Mouse (Mus musculus) hindbrain, embryonic 16.5 days (tissue): Measurements from ENCODE around the gene Gm43552. TPM values are rescaled to one million over a fixed set of nuclear protein-coding genes. Genes with fewer than 3 reads are reported as not detected.
"Not testable (repeated sequence)": the region's sequence is repeated elsewhere in the genome, so short reads cannot be mapped to it uniquely, and the experiment has no call there.

Experiments
- ATAC-seq: fragments of 200-750 bp; cut with Nextera tagmentation; 2 replicates; pipeline ENCODE4 v1.8.0; 2017; ENCODE audit warnings: moderate TSS enrichment, moderate library complexity
- H3K27ac ChIP-seq: fragments of 300-500 bp; sonication (generic); 2 replicates; pipeline ENCODE4 v1.5.1; 2014; ENCODE audit warnings: low read depth, mild to moderate bottlenecking, control low read depth, low read length, moderate library complexity
- H3K27me3 ChIP-seq: fragments of 300-500 bp; sonication (generic); replicated peaks from 2 replicates; pipeline ENCODE4 v1.6.1; 2014; ENCODE audit warnings: low read length; ENCODE audit not compliant: control insufficient read depth, insufficient read depth
- H3K36me3 ChIP-seq: fragments of 300-500 bp; sonication (generic); 2 replicates; pipeline ENCODE4 v1.6.1; 2014; ENCODE audit warnings: mild to moderate bottlenecking, low read length, moderate library complexity, mixed read lengths; ENCODE audit not compliant: control insufficient read depth, insufficient read depth
- H3K4me1 ChIP-seq: fragments of 300-500 bp; sonication (generic); 2 replicates; pipeline ENCODE4 v1.6.1; 2014; ENCODE audit warnings: low read depth, low read length; ENCODE audit not compliant: control insufficient read depth, insufficient read depth
- H3K4me2 ChIP-seq: fragments of 300-500 bp; sonication (generic); 2 replicates; pipeline ENCODE4 v1.6.1; 2014; ENCODE audit warnings: mild to moderate bottlenecking, low read length, control low read depth, moderate library complexity
- H3K4me3 ChIP-seq: fragments of 300-500 bp; sonication (generic); 2 replicates; pipeline ENCODE4 v1.5.1; 2014; ENCODE audit warnings: mild to moderate bottlenecking, low read length, control low read depth, moderate library complexity
- H3K9ac ChIP-seq: fragments of 300-500 bp; sonication (generic); 2 replicates; pipeline ENCODE4 v1.6.1; 2014; ENCODE audit warnings: low read depth, mild to moderate bottlenecking, control low read depth, low read length, moderate library complexity
- H3K9me3 ChIP-seq: fragments of 300-500 bp; sonication (generic); 2 replicates; pipeline ENCODE4 v1.6.1; 2014; ENCODE audit warnings: mild to moderate bottlenecking, low read length, moderate library complexity; ENCODE audit not compliant: control insufficient read depth
- WGBS: fragments of 180-500 bp; shearing (Covaris S2); extraction: QIAGEN DNeasy Blood & Tissue Kit; methylation state at CpG from one replicate; pipeline ENCODE4 v1.1.7; 2014; 5-methylcytosine and 5-hydroxymethylcytosine counted together
- polyA plus RNA-seq: library from polyadenylated mRNA; unstranded; fragments of >200 nt; fragmentation: Nextera tagmentation; extraction: Ambion mirVana; gene quantifications from 2 replicates; pipeline ENCODE4 v1.2.1, GENCODE M21; 2015

The Gm43552 gene
- polyA plus RNA-seq, 1 experiment from 2014 or later = not detected

DNA sequence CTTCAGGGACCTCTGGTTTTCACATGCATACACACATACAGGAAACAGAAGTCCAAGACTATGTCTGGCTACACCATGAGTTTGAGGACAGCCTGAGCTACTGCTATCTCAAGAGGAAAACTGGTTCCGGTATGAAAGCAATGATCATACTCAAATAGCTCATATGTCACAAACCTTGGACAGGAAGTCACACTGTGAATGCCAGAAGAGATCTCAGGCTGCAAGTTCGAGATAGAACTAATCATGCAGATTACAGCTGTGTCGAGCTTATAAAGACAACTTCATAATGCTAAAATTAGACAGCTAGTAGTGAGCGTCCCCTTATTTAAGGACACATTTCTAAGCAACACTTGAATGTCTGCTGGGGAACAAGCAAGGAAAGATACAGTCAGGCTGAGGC is 12.1 kb downstream of the Gm43552 start:
- no peak overlapping the region for H3K4me3 ChIP-seq
- no peak overlapping the region for H3K4me2 ChIP-seq
- no peak for ATAC-seq
- WGBS = 74% methylated on average over 4 of the region's 4 CpGs
- H3K36me3 ChIP-seq = no peaks in the 10 kb centered on the region
- no peak overlapping the region for H3K9ac ChIP-seq
- H3K4me1 ChIP-seq = no peaks in the 10 kb centered on the region
- H3K27ac ChIP-seq = no peak overlapping the region
- no peaks in the 10 kb centered on the region for H3K9me3 ChIP-seq
- no peaks in the 10 kb centered on the region for H3K27me3 ChIP-seq

DNA sequence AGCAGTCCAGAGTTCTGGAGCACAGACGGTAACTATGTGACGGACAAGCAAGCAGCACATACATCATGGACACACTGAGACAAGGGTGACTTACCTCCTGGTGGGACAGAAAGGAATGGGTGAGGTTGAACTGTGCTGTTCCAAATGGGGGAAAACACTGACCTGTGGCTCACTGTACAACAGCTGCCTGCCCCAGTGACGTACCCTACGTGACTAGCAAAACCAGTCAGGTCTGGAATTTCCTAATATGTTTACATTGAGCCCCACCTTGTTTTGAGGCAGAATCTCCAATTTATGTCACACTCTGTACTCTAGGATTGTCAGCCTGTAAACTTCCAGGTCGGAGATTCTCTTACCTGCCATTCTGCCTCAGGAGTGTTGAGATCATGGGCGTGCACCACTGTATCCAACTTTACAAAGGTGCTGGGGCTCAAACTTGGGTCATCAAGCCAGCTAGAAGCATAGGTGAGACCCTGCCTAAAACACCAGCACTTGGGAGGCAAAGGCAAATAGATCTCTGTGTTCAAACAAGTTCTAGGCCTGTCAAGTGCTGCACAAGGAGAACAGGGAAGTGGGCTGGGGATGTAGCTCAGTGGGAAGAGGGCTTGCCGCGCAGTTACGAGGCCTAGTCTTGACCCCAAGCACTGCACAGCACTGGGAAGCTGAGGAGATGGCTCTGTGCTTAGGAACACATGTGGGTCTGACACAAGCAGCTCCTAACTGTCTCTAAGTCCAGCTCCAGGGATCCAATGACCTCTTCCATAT is 12.8 kb downstream of the Gm43552 start:
- ATAC-seq = no peak
- 95% methylated on average over 9 of the region's 9 CpGs for WGBS
- H3K4me1 ChIP-seq = no peaks in the 10 kb centered on the region
- H3K9me3 ChIP-seq = no peaks in the 10 kb centered on the region
- no peaks in the 10 kb centered on the region for H3K36me3 ChIP-seq
- H3K27ac ChIP-seq = no peak overlapping the region
- no peak overlapping the region for H3K9ac ChIP-seq
- no peak overlapping the region for H3K4me3 ChIP-seq
- no peak overlapping the region for H3K4me2 ChIP-seq
- no peaks in the 10 kb centered on the region for H3K27me3 ChIP-seq

DNA sequence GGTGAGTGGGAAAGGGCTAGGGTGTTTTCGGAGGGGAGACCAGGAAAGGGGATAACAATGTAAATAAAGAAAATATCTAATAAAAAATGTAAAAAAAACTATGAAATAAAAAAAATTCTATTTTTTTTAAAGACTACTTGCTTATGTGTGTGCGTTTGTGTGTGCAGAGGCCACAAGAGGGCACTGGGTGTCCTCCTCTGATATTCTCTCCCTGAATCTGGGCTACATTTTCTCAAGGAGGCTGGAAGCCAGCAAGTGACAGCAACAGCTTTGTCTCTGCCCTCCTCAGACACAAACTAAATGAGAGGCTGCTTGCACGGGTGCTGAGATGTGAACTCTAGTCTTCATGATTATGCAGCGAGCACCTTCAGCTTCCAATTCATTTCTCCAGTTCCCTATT is 14.4 kb downstream of the Gm43552 start:
- WGBS = 70% methylated on average over 4 of the region's 4 CpGs
- Histone ChIP-seq H3K27me3 (no peaks in the 10 kb centered on the region), H3K4me2 (no peak overlapping the region)

DNA sequence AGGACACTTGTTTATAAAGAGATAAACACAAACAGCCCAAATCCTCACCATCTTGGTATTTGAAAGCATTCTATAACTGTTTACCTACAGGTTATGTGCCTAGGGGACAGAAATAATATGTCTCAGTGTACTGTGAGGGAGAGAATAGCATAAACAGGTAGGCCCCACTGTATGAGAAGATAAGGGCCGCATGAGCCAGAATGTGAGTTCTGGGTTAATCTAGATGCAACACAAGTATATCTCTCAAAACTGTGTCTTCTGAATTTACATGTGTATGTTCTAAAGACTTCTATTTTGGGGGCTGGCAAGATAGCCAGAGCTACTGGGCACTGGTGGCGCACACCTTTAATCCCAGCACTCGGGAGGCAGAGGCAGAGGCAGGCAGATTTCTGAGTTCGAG is 15.9 kb downstream of the Gm43552 start:
- H3K9ac ChIP-seq, H3K4me3 ChIP-seq, ATAC-seq, H3K36me3 ChIP-seq, H3K4me1 ChIP-seq, H3K4me2 ChIP-seq, H3K27me3 ChIP-seq, H3K27ac ChIP-seq, H3K9me3 ChIP-seq: not testable (repeated sequence)
- 96% methylated on average over 4 of the region's 4 CpGs for WGBS

More for the DNA sequence above, 14.4 kb downstream of the Gm43552 start:
- Histone ChIP-seq H3K4me3 (no peak overlapping the region), H3K27ac (no peak overlapping the region), H3K9me3 (no peaks in the 10 kb centered on the region), H3K9ac (no peak overlapping the region), H3K4me1 (no peaks in the 10 kb centered on the region), H3K36me3 (no peaks in the 10 kb centered on the region)
- ATAC-seq = no peak

DNA sequence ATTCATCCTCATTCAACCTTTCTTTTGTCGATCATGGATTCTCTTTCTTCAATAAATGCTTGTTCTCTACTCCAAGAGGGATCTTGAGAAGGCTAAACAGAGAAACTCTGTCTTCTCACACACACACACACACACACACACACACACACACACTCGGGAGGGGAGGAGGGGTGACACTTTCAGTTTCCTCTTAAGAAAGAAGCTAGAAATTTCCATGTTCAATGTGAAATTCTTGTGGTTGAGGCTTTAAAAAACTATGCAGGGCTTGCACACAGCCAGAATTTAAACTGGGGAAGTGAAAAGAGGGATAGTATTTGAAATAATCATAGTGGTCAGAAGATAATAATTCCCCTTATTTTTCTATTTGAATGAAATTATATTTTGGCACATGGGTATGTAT is 16.8 kb downstream of the Gm43552 start:
- H3K9ac ChIP-seq = no peak overlapping the region
- no peak overlapping the region for H3K4me2 ChIP-seq
- H3K9me3 ChIP-seq = no peaks in the 10 kb centered on the region
- H3K4me1 ChIP-seq = no peaks in the 10 kb centered on the region
- no peak overlapping the region for H3K27ac ChIP-seq
- WGBS = 76% methylated on average over 2 of the region's 2 CpGs
- no peaks in the 10 kb centered on the region for H3K27me3 ChIP-seq
- H3K36me3 ChIP-seq = no peaks in the 10 kb centered on the region
- H3K4me3 ChIP-seq = no peak overlapping the region
- ATAC-seq = no peak

DNA sequence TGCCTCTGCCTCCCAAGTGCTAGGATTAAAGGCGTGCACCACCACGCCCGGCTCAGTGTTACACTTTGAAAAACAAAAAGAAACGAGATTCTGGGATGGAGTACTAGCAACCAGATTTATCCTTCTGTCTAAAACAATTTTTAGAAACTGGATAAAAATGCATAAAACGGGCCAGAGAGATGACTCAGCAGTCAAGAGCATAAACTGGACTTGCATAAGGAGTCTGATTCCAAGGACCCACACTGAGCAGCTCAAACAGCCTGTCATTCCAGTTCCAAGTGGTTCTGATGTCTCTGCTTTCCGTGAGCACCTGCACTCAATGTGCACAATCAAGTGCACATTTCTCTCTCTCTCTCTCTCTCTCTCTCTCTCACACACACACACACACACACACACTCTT is 22.9 kb downstream of the Gm43552 start:
- no peaks in the 10 kb centered on the region for H3K9me3 ChIP-seq
- WGBS = 92% methylated on average over 6 of the region's 6 CpGs
- H3K27ac ChIP-seq = no peak overlapping the region
- H3K4me1 ChIP-seq = no peaks in the 10 kb centered on the region
- no peak overlapping the region for H3K9ac ChIP-seq
- ATAC-seq = no peak
- peaks cover 22% of the 10 kb centered on the region for H3K36me3 ChIP-seq
- no peaks in the 10 kb centered on the region for H3K27me3 ChIP-seq
- H3K4me3 ChIP-seq = no peak overlapping the region
- H3K4me2 ChIP-seq = no peak overlapping the region

DNA sequence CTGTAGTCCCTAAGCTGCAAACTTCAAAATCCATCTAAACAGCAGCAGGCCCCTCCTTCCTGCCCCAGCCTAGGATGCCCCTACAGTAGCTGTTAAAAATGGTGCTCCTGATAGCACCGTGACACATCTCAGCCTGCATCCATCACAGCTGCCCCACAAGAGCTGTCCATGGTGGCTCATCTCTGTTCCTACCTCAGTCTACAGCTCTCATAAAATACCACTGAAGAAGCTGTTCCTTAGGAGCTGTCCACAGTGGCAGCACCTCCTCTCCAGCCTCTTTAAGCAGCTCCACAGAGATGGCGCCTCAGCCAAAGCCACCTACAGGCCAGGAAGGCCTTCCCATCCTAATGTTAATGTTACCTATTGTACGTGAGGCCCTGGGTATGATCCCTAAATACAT is 25.7 kb downstream of the Gm43552 start:
- WGBS = 81% methylated on average over 3 of the region's 3 CpGs
- H3K4me1 ChIP-seq = no peaks in the 10 kb centered on the region

DNA sequence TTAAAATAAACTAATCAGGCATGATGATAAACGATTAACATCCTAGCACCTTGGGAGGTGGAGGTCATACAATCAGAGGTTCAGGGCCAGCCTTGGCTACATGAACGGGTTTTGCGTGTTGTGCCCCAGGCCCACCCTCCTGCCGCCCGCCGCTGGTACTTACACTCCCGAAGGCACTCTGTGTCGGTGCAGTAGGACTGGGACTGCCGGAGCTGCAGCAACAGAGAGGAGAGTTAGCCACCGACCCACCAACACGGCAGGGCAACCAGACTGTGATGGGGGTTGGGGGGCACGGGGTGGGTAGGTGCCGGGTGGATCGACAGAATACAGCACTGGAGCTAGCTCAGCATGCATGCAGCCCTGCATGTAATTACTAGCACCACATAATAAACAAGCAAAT is 32.3 kb downstream of the Gm43552 start:
- Histone ChIP-seq H3K36me3 (peaks cover 3% of the 10 kb centered on the region; the same call in 1 of the 2 replicates), H3K9me3 (no peaks in the 10 kb centered on the region), H3K4me2 (no peak overlapping the region), H3K27me3 (no peaks in the 10 kb centered on the region), H3K4me1 (no peaks in the 10 kb centered on the region), H3K9ac (no peak overlapping the region), H3K4me3 (no peak overlapping the region), H3K27ac (no peak overlapping the region)
- no peak for ATAC-seq
- 90% methylated on average over 14 of the region's 14 CpGs for WGBS

More for the DNA sequence above, 25.7 kb downstream of the Gm43552 start:
- no peak for ATAC-seq
- Histone ChIP-seq H3K4me2 (no peak overlapping the region), H3K9ac (no peak overlapping the region), H3K36me3 (peaks cover 22% of the 10 kb centered on the region), H3K27me3 (no peaks in the 10 kb centered on the region), H3K4me3 (no peak overlapping the region), H3K9me3 (no peaks in the 10 kb centered on the region), H3K27ac (no peak overlapping the region)

DNA sequence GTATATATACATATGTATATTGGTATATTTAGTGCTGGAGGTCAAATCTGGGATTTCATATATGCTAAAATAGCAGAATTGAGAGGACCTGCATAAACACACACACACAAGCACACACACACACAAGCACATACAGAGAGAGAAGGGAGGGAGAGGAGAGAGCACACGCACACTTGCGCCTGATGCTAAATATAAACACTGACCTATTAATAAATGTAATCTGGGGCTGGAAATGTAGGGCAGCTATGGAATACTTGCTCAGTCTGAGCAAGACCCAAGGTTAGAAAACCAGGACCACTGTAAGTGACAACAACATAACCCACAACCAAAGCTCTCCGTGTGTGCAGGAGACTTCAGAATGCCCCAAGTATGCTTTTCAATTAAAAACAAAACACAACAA is 33.2 kb downstream of the Gm43552 start:
- Histone ChIP-seq H3K4me1 (no peaks in the 10 kb centered on the region), H3K27me3 (no peaks in the 10 kb centered on the region), H3K9me3 (no peaks in the 10 kb centered on the region), H3K4me2 (no peak overlapping the region), H3K9ac (no peak overlapping the region), H3K36me3 (0 out of 2 replicates have a peak, but pooled peaks cover 3% of the 10 kb centered on the region), H3K4me3 (no peak overlapping the region), H3K27ac (no peak overlapping the region)
- ATAC-seq = no peak
- WGBS = 90% methylated on average over 3 of the region's 3 CpGs
